In the genomic region with DNA sequence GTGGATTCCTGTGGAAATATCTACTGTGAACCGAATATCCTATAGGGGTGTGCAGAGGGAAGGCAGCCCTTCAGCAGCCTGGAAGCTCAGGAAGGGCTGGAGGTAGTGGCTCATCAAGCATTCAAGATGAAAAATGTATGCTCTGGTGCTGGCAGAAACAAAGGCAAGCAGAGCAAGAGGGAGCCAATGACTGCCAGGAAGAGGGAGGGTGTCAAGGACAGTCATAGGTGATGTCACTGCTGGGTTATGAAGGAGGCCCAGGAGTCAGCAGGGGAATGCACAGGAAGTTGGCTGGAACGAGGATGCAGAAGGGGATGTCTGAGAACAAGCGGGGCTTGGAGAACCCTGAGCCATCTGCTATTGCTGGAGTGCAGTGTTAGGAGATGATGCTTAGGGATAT, we compare ENCODE assay signal across 9 mouse cellular contexts. TPM values are rescaled to one million over a fixed set of nuclear protein-coding genes. Genes with fewer than 3 reads are reported as not detected.
DNase-seq lines count a peak whose midpoint lies in the region; ATAC-seq and TF ChIP-seq lines count a peak whose summit lies in the region.
"Had no signal": no experiment of that assay in that cellular context is flagged by ENCODE, and none has a peak within 500 bp of the region (broad histone marks: within the 10 kb centered on the region; RNA-seq: fewer than 3 reads in every experiment).

No protein-coding gene starts in this region.

- H3K4me2 ChIP-seq in hindbrain, embryonic 15.5 days, result no peak overlapping the region
- H3K4me2 ChIP-seq in hindbrain, embryonic 11.5 days (replicated peaks; ENCODE audit: low read depth, low read length), result no peak overlapping the region
- H3K4me2 ChIP-seq in forebrain, postnatal 0 days (ENCODE audit: low read depth), result no peak overlapping the region
- H3K4me2 ChIP-seq: limb, embryonic 15.5 days had no signal

- WGBS in hindbrain, embryonic 15.5 days, result 79% methylated on average over 3 of the region's 3 CpGs
- 74% methylated on average over 3 of the region's 3 CpGs for WGBS in hindbrain, embryonic 11.5 days
- 74% methylated on average over 3 of the region's 3 CpGs for WGBS in forebrain, postnatal 0 days

- H3K27me3 ChIP-seq in hindbrain, embryonic 15.5 days, result no peaks in the 10 kb centered on the region
- H3K27me3 ChIP-seq in hindbrain, embryonic 11.5 days (ENCODE audit: control insufficient read depth, insufficient read depth, low read length), result no peaks in the 10 kb centered on the region
- H3K27me3 ChIP-seq in Patski, result no peaks in the 10 kb centered on the region
- H3K27me3 ChIP-seq in forebrain, postnatal 0 days (ENCODE audit: insufficient read depth, low read length), result no peaks in the 10 kb centered on the region
- H3K27me3 ChIP-seq: limb, embryonic 15.5 days had no signal

- H3K9ac ChIP-seq in hindbrain, embryonic 15.5 days, result no peak overlapping the region
- no peak overlapping the region for H3K9ac ChIP-seq in hindbrain, embryonic 11.5 days (ENCODE audit: low read depth, low read length)
- H3K9ac ChIP-seq in forebrain, postnatal 0 days, result no peak overlapping the region
- H3K9ac ChIP-seq: limb, embryonic 15.5 days had no signal

- peak; percentile 55; the same call in 1 of the 2 replicates for ATAC-seq in hindbrain, embryonic 15.5 days (ENCODE audit: low FRiP score, low read depth)
- no peak for ATAC-seq in hindbrain, embryonic 11.5 days (ENCODE audit: low FRiP score)
- ATAC-seq in Patski, result peak; percentile 97
- ATAC-seq in forebrain, postnatal 0 days, result no peak

- H3K4me3 ChIP-seq in hindbrain, embryonic 15.5 days, result no peak overlapping the region
- H3K4me3 ChIP-seq in hindbrain, embryonic 11.5 days (ENCODE audit: low read depth, low read length), result no peak overlapping the region
- no peak overlapping the region for H3K4me3 ChIP-seq in forebrain, postnatal 0 days (ENCODE audit: low read depth, low read length)
- H3K4me3 ChIP-seq: limb, embryonic 15.5 days had no signal

- TF ChIP-seq CTCF in Patski (IDR thresholded peaks at IDR 0.05), result no peak
- no peak for TF ChIP-seq CTCF in forebrain, postnatal 0 days (IDR thresholded peaks at IDR 0.05; ENCODE audit: low read depth)

- no peaks in the 10 kb centered on the region for H3K36me3 ChIP-seq in hindbrain, embryonic 15.5 days
- H3K36me3 ChIP-seq in hindbrain, embryonic 11.5 days (ENCODE audit: control insufficient read depth, insufficient read depth, low read length), result no peaks in the 10 kb centered on the region
- no peaks in the 10 kb centered on the region for H3K36me3 ChIP-seq in forebrain, postnatal 0 days (ENCODE audit: insufficient read depth)
- H3K36me3 ChIP-seq: limb, embryonic 15.5 days had no signal

- CTCF ChIA-PET in Patski (lab: Charles Lee), result interaction anchor here (1.2 to 1.3 kb wide), 2 partner anchors 9 to 16 kb away, joined by 3 read pairs; no protein-coding TSS in a partner anchor

- no peak overlapping the region for H3K27ac ChIP-seq in hindbrain, embryonic 15.5 days (replicated peaks)
- H3K27ac ChIP-seq in hindbrain, embryonic 11.5 days (ENCODE audit: low read depth, low read length), result no peak overlapping the region
- H3K27ac ChIP-seq in forebrain, postnatal 0 days (ENCODE audit: low read depth, low read length), result no peak overlapping the region
- H3K27ac ChIP-seq: limb, embryonic 15.5 days had no signal

- H3K9me3 ChIP-seq in hindbrain, embryonic 15.5 days, result no peaks in the 10 kb centered on the region
- no peaks in the 10 kb centered on the region for H3K9me3 ChIP-seq in hindbrain, embryonic 11.5 days (ENCODE audit: control insufficient read depth, low read length)
- H3K9me3 ChIP-seq in forebrain, postnatal 0 days (ENCODE audit: low read length), result no peaks in the 10 kb centered on the region
- H3K9me3 ChIP-seq: limb, embryonic 15.5 days had no signal

- in situ Hi-C loops in Patski (cut with MboI; ENCODE audit: low pct_unique_long_range_greater_than_20kb), result no loop called here

- POLR2A ChIA-PET in Patski (lab: Charles Lee), result no interaction called here

- H3K4me1 ChIP-seq in hindbrain, embryonic 15.5 days (replicated peaks), result 0 out of 2 replicates have a peak, but pooled peaks cover 3% of the 10 kb centered on the region
- H3K4me1 ChIP-seq in hindbrain, embryonic 11.5 days (replicated peaks; ENCODE audit: control insufficient read depth, insufficient read depth, low read length), result no peaks in the 10 kb centered on the region
- H3K4me1 ChIP-seq in forebrain, postnatal 0 days (ENCODE audit: insufficient read depth), result no peaks in the 10 kb centered on the region

- no peak for DNase-seq in hindbrain, embryonic 11.5 days (ENCODE audit: low spot score)
- DNase-seq in Patski (ENCODE audit: low read depth, low spot score), result no peak
- peak; percentile 76 to 81 for DNase-seq in cerebellum, postnatal 10 days
- DNase-seq in heart, postnatal 4 days, result peak; percentile 29
- DNase-seq in forebrain, postnatal 0 days, result no peak
- no peak for DNase-seq in spleen, postnatal 36 days (ENCODE audit: low spot score in 2 of 2)
- no peak for DNase-seq in thymus, postnatal 25 days

RNA-seq across cellular contexts. Expression of gene Ncoa7, which starts 24.9 kb away (rescaled TPM):
- polyA plus RNA-seq in hindbrain, embryonic 15.5 days (2015; fragmentation: Nextera tagmentation; extraction: Ambion mirVana), result 18.9 and 20.5 TPM in 2 replicates
- 9.3 and 9.7 TPM in 2 replicates for polyA plus RNA-seq in hindbrain, embryonic 11.5 days (2014; fragmentation: Nextera tagmentation; extraction: Ambion mirVana)
- 24.3 TPM for polyA plus RNA-seq in Patski (2021)
- 1 to 10 TPM; 9.2 TPM for total RNA-seq in heart, postnatal 4 days (2021)
- total RNA-seq in forebrain, postnatal 0 days (2014; rRNA removed), result 21.1 and 22.7 TPM in 2 replicates
- 9.2 and 19.1 TPM in 2 replicates for polyA plus RNA-seq in forebrain, postnatal 0 days (2015; fragmentation: Nextera tagmentation; extraction: Ambion mirVana)

Comparison
In these comparisons a context has a peak if more than half of its experiments do, and no peak if none do; other contexts are left out.
1. ATAC-seq: peak in hindbrain, embryonic 15.5 days (single experiment) and Patski (single experiment); none in hindbrain, embryonic 11.5 days (single experiment) and forebrain, postnatal 0 days (single experiment).
2. DNase-seq: peak in cerebellum, postnatal 10 days (2 of 2) and heart, postnatal 4 days (single experiment); none in hindbrain, embryonic 11.5 days (single experiment), Patski (single experiment), forebrain, postnatal 0 days (single experiment), spleen, postnatal 36 days (0 of 2) and thymus, postnatal 25 days (single experiment).